Mouse (Mus musculus): ENCODE data around the gene Gm42878. TPM values are rescaled to one million over a fixed set of nuclear protein-coding genes. Genes with fewer than 3 reads are reported as not detected.
"Not testable (repeated sequence)": the region's sequence is repeated elsewhere in the genome, so short reads cannot be mapped to it uniquely, and the experiment has no call there.

Gm42878 gene
- polyA plus RNA-seq, 1 experiment from 2014 or later, result not detected

DNA sequence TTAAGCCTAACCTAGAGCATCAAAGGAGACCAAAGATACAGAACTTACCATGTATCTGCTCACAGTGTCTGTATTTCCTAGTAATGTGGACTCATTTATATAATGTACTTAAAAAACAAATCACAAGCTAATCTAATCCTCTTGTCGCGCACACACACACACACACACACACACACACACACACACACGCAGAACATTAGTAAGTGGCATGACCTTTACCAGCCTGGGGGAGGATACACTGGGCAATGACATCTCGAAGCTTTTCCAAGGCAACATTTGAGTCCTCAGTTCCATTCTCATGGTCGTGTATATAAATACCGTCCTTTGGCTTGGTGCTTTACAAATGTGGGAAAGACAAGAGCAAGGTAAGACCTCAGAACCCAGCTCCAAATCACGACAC lies 18.8 kb downstream of the Gm42878 start:
- no peak overlapping the region for H3K9ac ChIP-seq
- H3K27me3 ChIP-seq (replicated peaks), result no peaks in the 10 kb centered on the region
- H3K4me3 ChIP-seq, result no peak overlapping the region
- 79% methylated on average over 7 of the region's 7 CpGs for WGBS
- H3K27ac ChIP-seq (replicated peaks), result no peak overlapping the region
- no peak for ATAC-seq (ENCODE audit: extremely low read depth, insufficient number of reproducible peaks, low FRiP score, low TSS enrichment)
- no peak overlapping the region for H3K4me2 ChIP-seq
- no peaks in the 10 kb centered on the region for H3K9me3 ChIP-seq
- H3K4me1 ChIP-seq, result no peaks in the 10 kb centered on the region
- peaks cover 89% of the 10 kb centered on the region for H3K36me3 ChIP-seq

DNA sequence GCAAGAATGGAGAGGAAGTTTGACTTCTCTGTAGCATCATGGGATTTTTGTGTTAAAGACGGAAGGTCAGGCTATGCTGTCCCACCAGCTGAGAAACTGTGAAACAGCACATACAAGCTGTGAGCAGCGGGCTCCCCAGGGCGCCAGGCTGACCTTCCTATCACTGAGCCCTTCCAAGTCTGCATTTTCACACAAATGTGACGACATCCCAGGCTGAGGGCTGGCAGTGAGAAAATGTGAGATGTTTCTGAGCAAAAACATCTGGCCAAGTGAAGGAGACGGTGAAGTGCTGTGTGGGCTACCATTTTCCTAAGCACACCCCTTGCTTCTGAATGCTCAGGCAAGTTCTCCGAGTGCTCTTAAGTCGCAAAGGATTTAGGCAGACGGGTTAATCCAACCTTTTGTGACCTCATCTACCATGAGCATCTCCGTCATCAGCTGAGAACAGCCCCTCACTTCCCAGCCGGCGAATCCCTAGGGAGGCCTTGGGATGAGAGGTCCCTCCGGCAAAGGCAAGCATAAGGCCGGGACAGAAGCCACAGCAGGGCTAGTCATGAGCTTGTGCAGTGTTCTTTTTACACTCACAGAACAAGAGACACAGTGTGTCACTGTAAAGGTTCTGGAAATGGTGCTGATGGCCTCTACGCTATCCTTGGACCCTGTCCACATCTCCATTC lies 19.4 kb downstream of the Gm42878 start:
- Histone ChIP-seq H3K9me3 (no peaks in the 10 kb centered on the region), H3K4me1 (no peaks in the 10 kb centered on the region), H3K27ac (replicated peaks) (no peak overlapping the region), H3K4me2 (no peak overlapping the region), H3K4me3 (no peak overlapping the region), H3K9ac (no peak overlapping the region), H3K27me3 (replicated peaks) (no peaks in the 10 kb centered on the region), H3K36me3 (peaks cover 89% of the 10 kb centered on the region)
- no peak for ATAC-seq (ENCODE audit: extremely low read depth, insufficient number of reproducible peaks, low FRiP score, low TSS enrichment)
- WGBS, result 69% methylated on average over 14 of the region's 14 CpGs

DNA sequence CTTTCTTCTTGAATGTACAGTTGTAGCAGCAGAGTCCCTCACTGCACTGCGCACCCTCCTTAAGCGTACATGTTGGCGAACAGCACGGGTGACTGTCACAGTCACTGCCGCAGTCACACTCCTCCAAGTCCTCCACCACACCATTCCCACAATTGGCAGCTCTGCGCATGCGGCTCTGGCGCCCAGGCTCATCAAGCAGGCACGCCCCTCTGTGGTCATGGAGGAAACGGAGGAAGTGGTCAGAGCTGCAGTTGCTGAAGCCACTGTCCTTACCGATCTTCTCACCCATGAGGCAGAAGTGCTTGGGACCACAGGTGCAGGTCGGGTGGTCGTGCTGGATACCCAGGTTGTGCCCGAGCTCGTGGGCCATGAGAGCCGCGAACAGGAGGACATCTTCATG lies 25.5 kb downstream of the Gm42878 start:
- not testable (repeated sequence) for H3K9me3 ChIP-seq; H3K4me2 ChIP-seq; ATAC-seq (ENCODE audit: extremely low read depth, insufficient number of reproducible peaks, low FRiP score, low TSS enrichment); H3K27me3 ChIP-seq (replicated peaks); H3K4me3 ChIP-seq; H3K27ac ChIP-seq (replicated peaks); H3K4me1 ChIP-seq; H3K9ac ChIP-seq
- peaks cover 60% of the 10 kb centered on the region for H3K36me3 ChIP-seq
- 85% methylated on average over 11 of the region's 17 CpGs for WGBS

DNA sequence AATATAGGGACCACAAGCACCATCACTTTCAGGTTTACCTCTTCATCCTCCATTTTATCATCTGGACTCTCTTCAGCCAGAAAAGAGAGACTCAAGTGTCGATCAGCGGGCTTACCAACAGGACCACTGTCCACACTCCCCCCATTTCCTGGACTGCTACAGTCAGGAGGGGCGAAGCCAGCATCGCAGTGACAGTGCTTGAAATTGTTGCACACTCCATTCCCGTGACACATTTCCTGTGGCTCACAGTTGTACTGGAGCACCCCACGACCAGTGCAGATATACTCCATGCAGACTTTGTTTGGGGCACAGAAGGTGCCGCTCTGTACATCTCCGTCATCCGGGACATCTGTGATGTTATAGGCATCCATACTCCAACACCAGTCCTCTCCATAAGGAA lies 26.3 kb downstream of the Gm42878 start:
- Histone ChIP-seq H3K27me3 (replicated peaks) (no peaks in the 10 kb centered on the region), H3K4me2 (no peak overlapping the region), H3K27ac (replicated peaks) (no peak overlapping the region), H3K36me3 (peaks cover 53% of the 10 kb centered on the region), H3K9ac (no peak overlapping the region), H3K9me3 (no peaks in the 10 kb centered on the region), H3K4me3 (no peak overlapping the region), H3K4me1 (no peaks in the 10 kb centered on the region)
- 86% methylated on average over 9 of the region's 9 CpGs for WGBS
- ATAC-seq (ENCODE audit: extremely low read depth, insufficient number of reproducible peaks, low FRiP score, low TSS enrichment), result no peak

DNA sequence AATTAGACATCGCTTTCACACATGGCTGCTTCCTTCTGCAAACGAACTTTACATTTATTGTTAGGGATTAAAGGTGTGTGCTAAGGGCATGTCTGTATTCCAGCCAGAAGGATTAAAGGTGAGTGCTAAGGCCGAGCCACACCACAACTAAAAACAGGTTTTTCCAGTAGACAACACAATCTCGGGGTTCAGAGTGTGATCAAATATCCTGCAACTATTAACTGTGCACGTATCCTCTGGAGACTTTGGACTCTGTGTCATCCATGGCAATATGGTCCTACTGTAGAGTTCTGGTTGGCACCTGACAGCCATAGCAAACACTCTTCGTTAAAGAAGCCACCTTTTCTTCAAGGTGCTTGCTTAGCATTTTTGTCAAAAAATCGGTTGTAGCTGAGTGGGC lies 35.3 kb downstream of the Gm42878 start:
- peaks cover 6% of the 10 kb centered on the region; the same call in 1 of the 2 replicates for H3K4me1 ChIP-seq
- H3K4me2 ChIP-seq, result no peak overlapping the region
- H3K36me3 ChIP-seq, result no peaks in the 10 kb centered on the region
- no peak overlapping the region for H3K9ac ChIP-seq
- H3K4me3 ChIP-seq, result no peak overlapping the region
- H3K27ac ChIP-seq (replicated peaks), result no peak overlapping the region
- no peak for ATAC-seq (ENCODE audit: extremely low read depth, insufficient number of reproducible peaks, low FRiP score, low TSS enrichment)
- H3K9me3 ChIP-seq, result no peaks in the 10 kb centered on the region
- no peaks in the 10 kb centered on the region for H3K27me3 ChIP-seq (replicated peaks)
- WGBS, result 79% methylated on average over 7 of the region's 7 CpGs

DNA sequence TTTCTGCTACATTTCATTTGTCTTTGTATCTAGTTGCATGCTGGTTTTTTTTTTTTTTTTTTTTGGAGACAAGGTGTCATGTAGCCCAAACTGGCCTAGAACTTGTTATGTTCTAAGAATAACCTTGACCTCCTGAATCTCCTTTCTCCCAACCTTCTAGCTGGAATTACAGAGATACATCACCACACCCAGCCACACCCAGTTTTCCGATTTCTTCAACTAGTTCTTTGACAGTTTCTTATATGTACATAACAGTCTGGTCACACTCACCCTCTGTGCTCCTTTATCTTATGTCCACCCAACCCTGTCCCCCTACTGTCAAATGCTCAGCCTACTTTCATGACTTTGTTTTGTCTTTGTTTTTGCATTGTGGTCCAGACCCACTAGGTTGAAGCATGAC lies 38.4 kb downstream of the Gm42878 start:
- WGBS, result 76% methylated on average over 1 of the region's 1 CpGs
- H3K36me3 ChIP-seq, result no peaks in the 10 kb centered on the region
- H3K27me3 ChIP-seq (replicated peaks), result no peaks in the 10 kb centered on the region

DNA sequence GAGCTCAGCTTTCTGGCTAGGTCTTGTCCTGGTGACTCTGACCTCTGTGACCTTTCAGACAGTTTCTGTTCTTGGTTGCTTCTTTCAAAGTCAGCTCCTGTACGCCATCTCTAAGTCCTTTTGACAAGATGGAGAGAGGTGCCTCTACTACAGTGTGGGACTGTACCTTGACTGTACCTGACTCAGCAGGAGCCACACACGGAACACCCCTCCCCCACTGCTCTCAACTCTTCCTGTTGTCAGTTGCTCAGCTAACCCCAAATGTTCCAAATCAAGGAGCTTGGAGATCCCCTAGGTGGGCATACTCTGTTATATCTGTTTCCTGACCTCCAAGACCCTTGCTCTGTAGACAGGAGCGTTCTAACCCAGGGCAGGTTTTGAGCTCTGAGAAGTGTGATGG lies 42.1 kb downstream of the Gm42878 start, which contains the start of gene Adam1b:
Gene Adam1b (minus strand): TSS at position 205 of the 400 bp plus-strand sequence.
- no peaks in the 10 kb centered on the region for H3K9me3 ChIP-seq
- H3K4me2 ChIP-seq, result no peak within 1 kb of the TSS
- no peak within 1 kb of the TSS for H3K4me3 ChIP-seq
- no peak within 1 kb of the TSS for H3K9ac ChIP-seq
- H3K27ac ChIP-seq (replicated peaks), result no peak within 1 kb of the TSS
- WGBS, result 82% methylated on average over 3 of the region's 3 CpGs
- H3K36me3 ChIP-seq, result no peaks in the 10 kb centered on the region
- 0 out of 2 replicates have a peak, but pooled peaks cover 4% of the 10 kb centered on the region for H3K27me3 ChIP-seq (replicated peaks)
- no peak for ATAC-seq (ENCODE audit: extremely low read depth, insufficient number of reproducible peaks, low FRiP score, low TSS enrichment)
- H3K4me1 ChIP-seq, result peaks cover 6% of the 10 kb centered on the region; the same call in 1 of the 2 replicates

More for the DNA sequence above, 38.4 kb downstream of the Gm42878 start:
- Histone ChIP-seq H3K4me3 (no peak overlapping the region), H3K9me3 (no peaks in the 10 kb centered on the region), H3K4me2 (no peak overlapping the region), H3K9ac (no peak overlapping the region), H3K27ac (replicated peaks) (no peak overlapping the region), H3K4me1 (peaks cover 6% of the 10 kb centered on the region; the same call in 1 of the 2 replicates)
- no peak for ATAC-seq (ENCODE audit: extremely low read depth, insufficient number of reproducible peaks, low FRiP score, low TSS enrichment)

DNA sequence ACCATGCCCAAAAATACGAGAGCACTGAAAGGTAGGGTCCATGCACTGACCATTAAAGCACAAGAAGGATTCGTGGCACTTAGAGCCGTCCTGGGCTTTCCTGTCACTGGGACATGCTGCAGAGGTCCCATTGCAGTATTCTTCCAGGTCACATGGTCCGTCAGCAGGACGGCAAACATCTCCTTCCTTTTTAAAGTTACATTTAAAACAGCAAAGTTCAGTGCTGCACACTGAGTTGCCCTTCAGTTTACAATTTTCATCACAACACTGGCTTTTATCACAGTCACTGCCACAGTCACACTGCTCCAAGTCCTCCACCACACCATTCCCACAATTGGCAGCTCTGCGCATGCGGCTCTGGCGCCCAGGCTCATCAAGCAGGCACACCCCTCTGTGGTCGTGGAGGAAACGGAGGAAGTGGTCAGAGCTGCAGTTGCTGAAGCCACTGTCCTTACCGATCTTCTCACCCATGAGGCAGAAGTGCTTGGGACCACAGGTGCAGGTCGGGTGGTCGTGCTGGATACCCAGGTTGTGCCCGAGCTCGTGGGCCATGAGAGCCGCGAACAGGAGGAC lies 43.8 kb downstream of the Gm42878 start:
- not testable (repeated sequence) for H3K4me3 ChIP-seq; H3K27me3 ChIP-seq (replicated peaks); H3K9me3 ChIP-seq; H3K4me1 ChIP-seq; H3K4me2 ChIP-seq; H3K27ac ChIP-seq (replicated peaks); H3K36me3 ChIP-seq; ATAC-seq (ENCODE audit: extremely low read depth, insufficient number of reproducible peaks, low FRiP score, low TSS enrichment); H3K9ac ChIP-seq
- WGBS, result 64% methylated on average over 11 of the region's 17 CpGs

DNA sequence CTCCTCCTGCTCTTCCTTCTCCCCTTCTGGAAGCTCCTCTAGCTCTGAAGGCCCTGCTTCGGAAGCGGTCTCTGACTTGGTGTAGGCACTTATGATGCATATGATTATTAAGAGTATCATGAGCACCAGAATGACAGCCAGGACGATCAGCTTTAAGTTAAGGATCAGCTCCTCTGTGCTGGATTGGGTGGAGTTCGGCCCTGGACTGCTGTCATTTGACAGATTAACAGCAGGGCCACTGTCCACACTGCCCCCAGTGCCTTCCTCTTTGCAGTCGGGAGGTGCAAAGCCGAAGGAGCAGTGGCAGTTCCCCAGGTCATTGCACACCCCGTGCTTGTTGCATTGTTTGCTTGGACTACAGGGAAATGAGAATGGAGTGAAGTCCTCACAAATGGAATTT lies 44.6 kb downstream of the Gm42878 start:
- H3K27ac ChIP-seq (replicated peaks), result no peak overlapping the region
- H3K4me2 ChIP-seq, result no peak overlapping the region
- no peak overlapping the region for H3K9ac ChIP-seq
- H3K27me3 ChIP-seq (replicated peaks), result 0 out of 2 replicates have a peak, but pooled peaks cover 4% of the 10 kb centered on the region
- H3K4me3 ChIP-seq, result no peak overlapping the region
- H3K9me3 ChIP-seq, result no peaks in the 10 kb centered on the region
- H3K36me3 ChIP-seq, result no peaks in the 10 kb centered on the region
- no peak for ATAC-seq (ENCODE audit: extremely low read depth, insufficient number of reproducible peaks, low FRiP score, low TSS enrichment)
- 68% methylated on average over 7 of the region's 7 CpGs for WGBS
- H3K4me1 ChIP-seq, result no peaks in the 10 kb centered on the region

DNA sequence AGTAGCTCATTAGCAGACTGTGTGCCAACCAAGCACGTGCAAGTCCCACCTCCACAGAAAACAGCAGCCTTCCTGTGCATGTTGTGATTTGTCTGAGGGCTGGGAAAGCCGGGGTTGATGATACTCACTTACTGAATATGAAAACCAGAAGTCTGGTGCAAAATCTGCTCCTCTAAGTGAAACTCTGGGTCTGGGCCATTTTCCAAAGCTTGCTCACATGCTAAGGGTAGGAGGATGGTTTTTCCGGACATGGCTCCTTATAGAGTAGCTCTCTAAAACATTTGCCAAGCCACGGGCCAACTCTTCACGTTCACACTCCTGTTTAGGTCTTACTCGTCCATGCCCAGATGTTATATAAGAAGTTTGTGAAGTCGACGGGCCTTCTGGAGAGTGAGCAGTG lies 52.0 kb downstream of the Gm42878 start:
- Histone ChIP-seq H3K4me2 (no peak overlapping the region), H3K4me3 (no peak overlapping the region), H3K4me1 (no peaks in the 10 kb centered on the region), H3K27ac (replicated peaks) (no peak overlapping the region), H3K9ac (no peak overlapping the region), H3K9me3 (no peaks in the 10 kb centered on the region), H3K27me3 (replicated peaks) (0 out of 2 replicates have a peak, but pooled peaks cover 7% of the 10 kb centered on the region), H3K36me3 (no peaks in the 10 kb centered on the region)
- 66% methylated on average over 8 of the region's 8 CpGs for WGBS
- ATAC-seq (ENCODE audit: extremely low read depth, insufficient number of reproducible peaks, low FRiP score, low TSS enrichment), result no peak

DNA sequence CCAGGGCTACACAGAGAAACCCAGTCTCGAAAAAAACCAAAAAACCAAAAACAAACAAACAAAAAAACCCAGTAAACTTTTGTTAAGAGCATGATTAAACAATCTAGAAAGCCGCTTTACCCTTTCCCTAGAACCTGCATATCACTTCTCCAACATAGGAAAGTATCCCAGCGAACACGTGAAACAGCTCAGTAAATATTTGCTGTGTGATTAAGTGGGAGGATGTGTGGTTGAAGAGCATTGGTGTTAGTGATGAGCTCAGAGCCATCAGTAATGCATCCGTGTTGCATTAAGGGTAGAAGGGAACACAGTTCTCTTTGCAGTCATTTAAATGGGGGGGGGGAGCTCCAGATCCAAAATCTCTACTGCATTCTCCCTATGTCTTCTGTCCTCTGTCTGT lies 60.5 kb downstream of the Gm42878 start:
- Histone ChIP-seq H3K4me3 (no peak overlapping the region), H3K27me3 (replicated peaks) (no peaks in the 10 kb centered on the region), H3K4me2 (no peak overlapping the region), H3K4me1 (no peaks in the 10 kb centered on the region), H3K27ac (replicated peaks) (no peak overlapping the region), H3K9ac (no peak overlapping the region), H3K9me3 (no peaks in the 10 kb centered on the region), H3K36me3 (no peaks in the 10 kb centered on the region)
- ATAC-seq (ENCODE audit: extremely low read depth, insufficient number of reproducible peaks, low FRiP score, low TSS enrichment), result no peak
- WGBS, result 72% methylated on average over 5 of the region's 5 CpGs

DNA sequence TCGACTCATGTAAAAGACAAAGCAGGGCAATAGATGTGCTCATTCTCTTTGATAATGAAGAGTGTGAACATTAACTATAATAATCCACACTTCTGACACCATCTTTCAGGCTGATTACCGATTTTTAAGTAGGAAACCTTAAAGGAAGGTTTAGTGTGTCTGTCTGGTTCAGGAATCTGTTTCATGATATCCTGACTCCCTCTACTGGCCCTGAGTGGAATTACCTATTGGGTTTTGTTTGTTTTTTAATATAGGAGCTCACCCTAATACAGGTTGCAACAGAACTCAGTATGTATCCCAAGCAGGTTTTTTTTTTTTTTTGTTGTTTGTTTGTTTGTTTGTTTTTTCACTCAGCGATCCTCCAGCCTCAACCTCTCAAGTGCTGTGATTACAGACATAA lies 67.6 kb downstream of the Gm42878 start:
- Histone ChIP-seq H3K4me2 (no peak overlapping the region), H3K9me3 (no peaks in the 10 kb centered on the region), H3K4me3 (no peak overlapping the region), H3K9ac (no peak overlapping the region), H3K4me1 (no peaks in the 10 kb centered on the region), H3K27ac (replicated peaks) (no peak overlapping the region), H3K27me3 (replicated peaks) (no peaks in the 10 kb centered on the region), H3K36me3 (no peaks in the 10 kb centered on the region)
- ATAC-seq (ENCODE audit: extremely low read depth, insufficient number of reproducible peaks, low FRiP score, low TSS enrichment), result no peak
- WGBS, result 29% methylated on average over 3 of the region's 3 CpGs
